Comparison of ENCODE assay signal across 18 mouse cellular contexts in the genomic region with DNA sequence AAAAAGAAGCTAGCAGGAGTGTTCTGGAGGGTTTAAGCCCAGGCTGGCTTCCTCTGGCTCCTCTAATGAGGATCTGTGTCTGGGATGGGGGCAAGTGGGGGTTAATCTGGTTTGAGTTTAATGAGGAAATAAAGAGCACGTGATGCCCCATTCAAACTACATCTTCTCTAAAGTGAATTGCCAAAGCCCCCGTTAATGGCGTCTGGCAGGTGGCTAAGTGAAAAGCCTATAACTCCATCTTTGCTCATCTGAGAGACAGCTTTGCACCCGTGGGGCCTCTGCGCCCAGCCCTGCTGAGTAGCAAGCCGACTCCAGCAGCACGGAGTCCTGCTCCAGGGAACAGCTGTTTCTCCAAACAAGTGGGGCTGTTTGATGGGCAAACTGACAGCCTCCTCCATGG.
DNase-seq lines count a peak whose midpoint lies in the region; ATAC-seq lines count a peak whose summit lies in the region.
"Had no signal": no experiment of that assay in that cellular context is flagged by ENCODE, and none has a peak within 500 bp of the region (broad histone marks: within the 10 kb centered on the region; RNA-seq: fewer than 3 reads in every experiment).

No protein-coding gene starts in this region.

- H3K9ac ChIP-seq in midbrain, embryonic 12.5 days (replicated peaks), result no peak overlapping the region
- H3K9ac ChIP-seq in midbrain, embryonic 14.5 days (replicated peaks; ENCODE audit: low read length), result no peak overlapping the region
- no peak overlapping the region for H3K9ac ChIP-seq in forebrain, embryonic 12.5 days
- no peak overlapping the region for H3K9ac ChIP-seq in forebrain, embryonic 16.5 days (replicated peaks; ENCODE audit: low read depth, low read length)
- H3K9ac ChIP-seq: liver, embryonic 12.5 days had no signal

- no peaks in the 10 kb centered on the region for H3K36me3 ChIP-seq in midbrain, embryonic 12.5 days
- H3K36me3 ChIP-seq in midbrain, embryonic 14.5 days (ENCODE audit: control insufficient read depth, insufficient read depth, low read length), result no peaks in the 10 kb centered on the region
- no peaks in the 10 kb centered on the region for H3K36me3 ChIP-seq in forebrain, embryonic 12.5 days (replicated peaks)
- H3K36me3 ChIP-seq in forebrain, embryonic 16.5 days (ENCODE audit: control insufficient read depth, insufficient read depth), result peaks cover 5% of the 10 kb centered on the region; the same call in 1 of the 2 replicates
- H3K36me3 ChIP-seq: liver, embryonic 12.5 days had no signal

- peaks cover 11% of the 10 kb centered on the region; the same call in 1 of the 2 replicates for H3K4me1 ChIP-seq in midbrain, embryonic 12.5 days
- H3K4me1 ChIP-seq in midbrain, embryonic 14.5 days (ENCODE audit: control insufficient read depth, insufficient read depth, low read length), result no peaks in the 10 kb centered on the region
- H3K4me1 ChIP-seq in forebrain, embryonic 12.5 days, result peaks cover 5% of the 10 kb centered on the region; the same call in 1 of the 2 replicates
- peaks cover 5% of the 10 kb centered on the region for H3K4me1 ChIP-seq in forebrain, embryonic 16.5 days (replicated peaks; ENCODE audit: control insufficient read depth, insufficient read depth, low read length)
- H3K4me1 ChIP-seq: liver, embryonic 12.5 days had no signal

- H3K4me2 ChIP-seq in midbrain, embryonic 12.5 days (replicated peaks), result no peak overlapping the region
- H3K4me2 ChIP-seq in midbrain, embryonic 14.5 days (ENCODE audit: low read length), result no peak overlapping the region
- no peak overlapping the region for H3K4me2 ChIP-seq in forebrain, embryonic 12.5 days
- no peak overlapping the region for H3K4me2 ChIP-seq in forebrain, embryonic 16.5 days (ENCODE audit: low read length)
- H3K4me2 ChIP-seq: heart, embryonic 11.5 days; liver, embryonic 12.5 days had no signal

- H3K27me3 ChIP-seq in midbrain, embryonic 12.5 days, result no peaks in the 10 kb centered on the region
- H3K27me3 ChIP-seq in midbrain, embryonic 14.5 days (ENCODE audit: control insufficient read depth, insufficient read depth, low read length), result no peaks in the 10 kb centered on the region
- H3K27me3 ChIP-seq in forebrain, embryonic 12.5 days, result no peaks in the 10 kb centered on the region
- H3K27me3 ChIP-seq in forebrain, embryonic 16.5 days (replicated peaks; ENCODE audit: control insufficient read depth, insufficient read depth, low read length), result no peaks in the 10 kb centered on the region
- H3K27me3 ChIP-seq: liver, embryonic 12.5 days had no signal

- ATAC-seq in midbrain, embryonic 12.5 days (ENCODE audit: low FRiP score, low read depth), result peak; percentile 12; the same call in 1 of the 2 replicates
- ATAC-seq in midbrain, embryonic 14.5 days (ENCODE audit: low FRiP score, low TSS enrichment), result no peak
- ATAC-seq in forebrain, embryonic 12.5 days (ENCODE audit: low FRiP score), result peak; percentile 69
- ATAC-seq in forebrain, embryonic 16.5 days, result peak; percentile 58; the same call in 1 of the 2 replicates
- ATAC-seq: liver, embryonic 12.5 days had no signal

- H3K4me3 ChIP-seq in midbrain, embryonic 12.5 days, result no peak overlapping the region
- H3K4me3 ChIP-seq in midbrain, embryonic 14.5 days (replicated peaks; ENCODE audit: low read depth, low read length), result no peak overlapping the region
- no peak overlapping the region for H3K4me3 ChIP-seq in forebrain, embryonic 12.5 days (replicated peaks)
- no peak overlapping the region for H3K4me3 ChIP-seq in forebrain, embryonic 16.5 days (replicated peaks; ENCODE audit: low read length)
- H3K4me3 ChIP-seq: liver, embryonic 12.5 days had no signal

- H3K27ac ChIP-seq in midbrain, embryonic 12.5 days (replicated peaks), result no peak overlapping the region
- H3K27ac ChIP-seq in midbrain, embryonic 14.5 days (replicated peaks; ENCODE audit: low read depth, low read length), result no peak overlapping the region
- H3K27ac ChIP-seq in forebrain, embryonic 12.5 days, result no peak overlapping the region
- no peak overlapping the region for H3K27ac ChIP-seq in forebrain, embryonic 16.5 days (ENCODE audit: low read length)
- H3K27ac ChIP-seq: liver, embryonic 12.5 days; stomach, postnatal 0 days had no signal

- DNase-seq in midbrain, embryonic 14.5 days, result no peak
- peak; percentile 89 for DNase-seq in retina, postnatal 1 day
- DNase-seq in cerebellum, adult 11 months, result no peak
- no peak for DNase-seq in kidney, adult 11 months
- DNase-seq: adrenal gland, adult 8-10 months; cerebellum, postnatal 10 days; heart, postnatal 10 days; kidney, adult 2 months; kidney, postnatal 14 days; lung, adult 2 months; lung, postnatal 36 days; right cerebral cortex, postnatal 4 days had no signal

- no peaks in the 10 kb centered on the region for H3K9me3 ChIP-seq in midbrain, embryonic 12.5 days
- no peaks in the 10 kb centered on the region for H3K9me3 ChIP-seq in midbrain, embryonic 14.5 days (ENCODE audit: control insufficient read depth, low read length)
- no peaks in the 10 kb centered on the region for H3K9me3 ChIP-seq in forebrain, embryonic 12.5 days
- no peaks in the 10 kb centered on the region for H3K9me3 ChIP-seq in forebrain, embryonic 16.5 days (ENCODE audit: control insufficient read depth, low read length)

- WGBS in midbrain, embryonic 12.5 days, result 58% methylated on average over 7 of the region's 7 CpGs
- 67% methylated on average over 7 of the region's 7 CpGs for WGBS in midbrain, embryonic 14.5 days
- WGBS in forebrain, embryonic 12.5 days, result 28% methylated on average over 7 of the region's 7 CpGs
- 15% methylated on average over 7 of the region's 7 CpGs for WGBS in forebrain, embryonic 16.5 days
